Mouse (Mus musculus): Measurements from ENCODE around the gene Zfp142.

DNA sequence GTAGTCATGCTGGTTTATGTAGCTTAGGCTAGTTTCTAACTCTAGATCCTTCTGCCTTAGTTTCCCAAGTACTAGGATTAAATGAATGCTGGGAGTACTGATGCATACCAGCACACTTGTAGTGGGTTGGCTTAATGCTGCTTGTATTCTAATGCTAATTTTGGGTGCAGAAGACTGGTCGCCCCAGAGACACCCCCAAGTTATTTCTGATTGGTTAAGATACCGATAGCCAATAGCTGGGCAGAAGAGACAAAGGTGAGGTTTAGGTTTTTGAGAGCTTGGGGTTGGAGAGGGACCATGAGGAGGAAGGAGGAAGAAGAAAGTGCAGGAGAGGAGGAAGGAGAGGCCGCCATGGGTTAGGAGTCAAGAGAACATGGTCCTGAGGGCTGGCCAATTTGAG lies 5.4 kb downstream of the Zfp142 start:
- no peak for TF ChIP-seq ZNF384 (IDR thresholded peaks at IDR 0.05; ENCODE audit: low read depth, low read length)
- no peak for TF ChIP-seq CTCF (conservative IDR thresholded peaks at IDR 0.05 in 1 of 2, IDR thresholded peaks at IDR 0.05 in 1 of 2; ENCODE audit: low read depth in 2 of 2, low read length in 2 of 2)
- TF ChIP-seq ELF1 (IDR thresholded peaks at IDR 0.05; ENCODE audit: low read depth, low read length) = no peak
- TF ChIP-seq TBP (conservative IDR thresholded peaks at IDR 0.05; ENCODE audit: low read depth, low read length) = no peak
- TF ChIP-seq HCFC1 (IDR thresholded peaks at IDR 0.05; ENCODE audit: low read depth, low read length) = no peak
- no peak for TF ChIP-seq MAX (IDR thresholded peaks at IDR 0.05; ENCODE audit: low read length)
- no peak for TF ChIP-seq KAT2A (IDR thresholded peaks at IDR 0.05; ENCODE audit: insufficient replicate concordance, low read length)
- no peak for TF ChIP-seq POLR2A (IDR thresholded peaks at IDR 0.05; ENCODE audit: low read depth, low read length)
- TF ChIP-seq USF1 (IDR thresholded peaks at IDR 0.05; ENCODE audit: low read depth, low read length) = no peak
- no peak for TF ChIP-seq EP300 (IDR thresholded peaks at IDR 0.05; ENCODE audit: low read length)
- TF ChIP-seq TCF12 (IDR thresholded peaks at IDR 0.05; ENCODE audit: low read depth, low read length) = no peak
